Mouse (Mus musculus) testis, postnatal 14 days (tissue): ENCODE measurements at regions not wholly inside any gene's neighbourhood (a gene's known extent, or its start where the extent isn't known, plus 50 kb on each side); places are given as distances from the start of the nearest gene placed in this dataset.
A peak's percentile ranks its signal among the peaks of the same experiment; 100 is the strongest.

Experiments used
- DNase-seq: peaks from one replicate; pipeline ENCODE4 v3.0.0; 2021; ENCODE audit warnings: low spot score

DNA sequence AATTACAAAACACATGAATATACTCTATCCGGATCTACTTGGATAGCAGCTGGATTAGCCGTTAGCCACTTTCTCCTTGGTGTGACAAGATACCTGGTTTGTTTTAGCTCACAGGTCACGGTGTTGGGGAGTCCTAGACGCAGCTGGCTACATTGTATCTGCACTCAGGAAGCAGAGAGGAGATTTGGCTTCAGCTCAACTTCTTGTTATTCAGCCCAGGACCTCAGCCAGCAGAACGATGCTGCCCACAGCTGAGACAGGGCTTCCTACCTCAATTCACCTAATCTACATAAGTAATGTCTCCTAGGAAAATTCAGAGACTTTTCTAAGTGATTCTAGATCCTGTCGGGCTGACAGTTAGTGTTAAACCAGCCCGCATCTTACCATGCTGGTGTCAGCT lies 289.4 kb downstream of the 3100002H09Rik start:
- peak; percentile 52 for DNase-seq

GRCm38 (mm10) chr4:124317042-124317441 lies 293.6 kb downstream of the 3100002H09Rik start:
- DNase-seq = peak; percentile 16

GRCm38 (mm10) chr4:124311657-124312056 lies 298.9 kb downstream of the 3100002H09Rik start:
- DNase-seq = no peak

GRCm38 (mm10) chr4:124310594-124310993 lies 300.0 kb downstream of the 3100002H09Rik start:
- DNase-seq = no peak

DNA sequence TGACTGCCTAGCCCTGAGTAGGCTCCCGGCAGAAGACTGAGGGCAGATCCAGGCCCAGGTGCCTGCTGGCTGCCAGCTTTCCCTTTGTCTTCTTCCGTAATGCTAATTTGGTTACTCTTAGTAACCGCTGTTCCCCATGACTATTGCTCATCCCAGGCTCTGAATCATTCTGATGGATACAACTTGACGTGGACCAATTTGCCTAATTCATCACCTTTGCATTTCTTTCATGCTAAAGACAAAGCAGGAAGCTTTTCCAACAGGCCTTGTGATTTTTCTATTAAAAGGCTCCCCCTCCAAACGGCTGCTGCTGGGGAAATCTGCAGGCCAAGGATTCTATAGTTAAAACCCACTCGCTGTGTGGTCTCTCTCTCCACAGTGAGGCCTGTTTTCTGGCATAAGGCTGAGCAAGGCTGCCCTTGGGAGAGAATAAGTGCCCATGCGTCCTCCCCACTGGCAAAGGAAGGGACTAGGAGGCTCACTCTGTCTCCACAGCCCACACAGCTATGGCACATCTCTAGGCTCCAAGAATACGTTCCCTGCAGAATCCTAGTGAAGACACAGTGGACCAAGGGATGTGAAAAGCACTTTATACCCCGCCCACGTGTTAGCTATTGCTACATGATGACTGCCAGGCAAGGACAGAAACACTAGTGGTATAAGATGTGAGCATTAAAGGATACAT lies 304.6 kb downstream of the 3100002H09Rik start:
- DNase-seq = no peak

GRCm38 (mm10) chr4:124302950-124303349 lies 307.7 kb downstream of the 3100002H09Rik start:
- DNase-seq = no peak

GRCm38 (mm10) chr4:124298667-124299437 lies 311.8 kb downstream of the 3100002H09Rik start:
- DNase-seq = no peak

DNA sequence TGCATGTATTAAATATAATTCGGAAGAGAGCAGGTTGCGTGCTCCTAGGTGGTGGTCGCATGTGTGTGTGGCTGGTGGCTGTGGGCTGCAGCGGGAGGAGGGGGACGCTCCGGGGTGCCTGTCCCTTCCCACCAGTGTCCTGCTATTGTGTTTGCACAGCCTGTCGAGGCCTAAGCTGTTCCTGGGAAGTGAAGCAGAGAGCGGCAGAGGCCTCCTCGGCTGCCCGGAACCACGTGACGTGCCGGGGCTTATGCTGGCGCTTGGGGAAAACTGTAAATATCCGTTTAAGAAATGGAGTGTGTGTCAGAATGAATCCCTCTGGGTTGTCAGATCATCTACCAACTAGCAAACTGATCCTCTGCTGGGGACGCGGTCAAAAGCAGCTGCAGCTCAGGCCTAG lies 318.3 kb downstream of the 3100002H09Rik start:
- DNase-seq = no peak

DNA sequence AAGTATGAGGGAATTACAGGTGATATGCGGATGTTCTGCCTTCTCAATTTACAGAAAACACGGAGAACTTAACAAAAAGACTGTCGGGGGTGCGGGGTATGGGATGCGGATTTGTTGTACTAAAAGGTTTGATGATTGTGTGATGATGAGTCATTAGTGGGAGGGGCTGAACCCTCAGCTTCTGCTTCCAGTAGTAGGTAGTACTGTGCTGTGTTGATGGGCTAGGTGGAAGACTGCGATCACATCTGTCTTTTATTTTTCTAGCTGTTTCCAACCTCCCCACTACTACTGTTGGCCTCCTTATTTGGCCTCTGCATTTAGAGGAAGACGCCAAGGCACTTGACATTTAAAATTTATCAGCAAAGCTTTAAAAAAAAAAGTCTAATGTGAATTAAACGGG lies 318.8 kb downstream of the 3100002H09Rik start:
- DNase-seq = no peak

GRCm38 (mm10) chr4:124287471-124287870 lies 323.1 kb downstream of the 3100002H09Rik start:
- no peak for DNase-seq

DNA sequence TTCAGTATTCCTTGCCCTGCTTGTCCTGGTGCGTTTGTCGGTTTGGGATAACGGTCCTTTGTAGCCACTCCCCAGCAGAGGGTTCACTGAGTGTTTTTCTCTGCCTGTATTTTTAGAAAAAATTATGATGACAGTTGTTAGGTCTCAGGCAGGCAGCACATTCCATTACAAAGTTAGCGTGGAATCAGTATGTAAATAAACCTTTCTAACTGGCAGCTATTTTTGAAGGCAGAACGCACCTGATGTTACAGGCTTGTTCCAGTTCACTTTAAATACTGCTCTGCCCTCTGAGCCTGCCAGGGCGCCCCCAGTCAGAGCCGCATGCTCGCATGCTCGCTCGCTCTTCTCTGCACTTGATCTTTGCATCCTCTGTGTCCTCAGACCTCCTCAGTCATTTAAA lies 331.9 kb downstream of the 3100002H09Rik start:
- DNase-seq = no peak

DNA sequence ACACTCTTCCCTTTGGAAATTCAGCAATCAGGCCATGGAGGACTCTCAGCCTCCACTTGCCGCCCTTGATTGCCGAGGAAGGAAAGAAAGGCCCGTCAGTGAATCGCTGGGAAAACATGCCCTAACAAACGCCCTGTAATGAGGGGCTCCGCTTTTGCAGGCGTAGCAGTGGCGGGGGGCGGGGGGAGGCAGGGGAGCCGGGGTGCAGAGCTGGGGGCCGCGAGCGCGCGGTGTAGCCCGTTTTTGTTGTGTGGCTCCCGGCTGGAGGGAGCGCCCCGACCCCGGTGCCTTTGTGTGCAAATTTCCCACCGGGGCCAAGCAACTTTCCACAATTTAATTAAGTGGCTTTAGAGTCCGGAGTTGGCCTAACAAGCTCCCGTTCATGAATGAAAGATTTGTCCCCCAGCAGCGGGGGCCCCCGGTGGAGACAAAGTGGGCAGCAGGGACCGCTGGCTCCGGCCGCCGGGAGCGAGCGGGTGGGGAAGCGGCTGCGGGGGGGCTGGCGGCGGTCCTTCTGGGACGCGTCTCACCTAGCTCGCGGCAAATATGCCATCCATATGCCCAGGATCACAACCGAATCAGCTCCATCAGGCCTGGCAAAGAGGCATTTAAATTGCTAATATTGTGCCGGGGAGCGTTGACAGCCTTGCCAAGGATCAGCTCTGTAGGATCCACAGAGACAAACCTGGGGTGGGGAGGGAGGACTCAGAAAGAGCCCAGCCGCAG lies 333.0 kb downstream of the 3100002H09Rik start:
- no peak for DNase-seq

- no peak for DNase-seq
Measured at GRCm38 (mm10) chr4:124276741-124277455, 333.7 kb downstream of the 3100002H09Rik start.

DNA sequence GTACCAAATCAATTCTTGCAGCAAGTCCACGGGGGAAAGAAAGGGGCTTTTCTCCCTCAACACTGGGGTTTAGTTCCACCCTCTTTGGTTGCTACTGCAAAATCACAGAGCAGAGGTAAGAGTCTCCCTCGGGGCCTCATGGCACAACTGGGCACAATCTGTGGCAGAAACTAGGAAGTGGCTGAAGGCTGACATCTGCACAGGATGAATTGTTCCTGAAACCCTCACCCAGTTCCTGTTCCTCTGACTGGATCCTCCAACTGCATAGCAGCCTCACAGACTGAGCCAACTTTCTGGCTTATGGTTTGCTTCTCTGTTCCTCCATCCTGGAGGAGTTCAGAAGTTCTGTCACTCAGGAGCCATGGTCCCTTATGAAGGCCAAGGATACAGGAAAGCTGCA lies 338.6 kb downstream of the 3100002H09Rik start:
- no peak for DNase-seq

DNA sequence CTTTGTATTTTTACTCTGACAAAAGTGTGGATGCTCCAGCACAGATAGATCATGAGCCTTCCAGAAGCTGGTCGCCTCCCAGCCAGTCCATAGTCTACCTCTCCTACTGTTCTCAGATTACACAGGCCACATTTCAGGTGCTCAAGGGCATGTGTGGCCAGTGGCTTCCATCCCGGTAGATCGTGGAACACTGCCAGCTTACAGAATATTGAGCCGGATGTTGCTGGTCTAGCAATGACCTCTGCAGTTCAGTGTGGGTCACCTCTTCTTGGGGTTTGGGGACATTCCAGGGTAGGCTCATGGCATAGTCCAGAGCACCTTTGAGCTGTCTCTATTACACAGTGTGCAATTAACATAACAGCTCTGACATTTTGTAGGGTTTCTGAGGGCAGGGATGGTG lies 342.2 kb downstream of the 3100002H09Rik start:
- DNase-seq = no peak

DNA sequence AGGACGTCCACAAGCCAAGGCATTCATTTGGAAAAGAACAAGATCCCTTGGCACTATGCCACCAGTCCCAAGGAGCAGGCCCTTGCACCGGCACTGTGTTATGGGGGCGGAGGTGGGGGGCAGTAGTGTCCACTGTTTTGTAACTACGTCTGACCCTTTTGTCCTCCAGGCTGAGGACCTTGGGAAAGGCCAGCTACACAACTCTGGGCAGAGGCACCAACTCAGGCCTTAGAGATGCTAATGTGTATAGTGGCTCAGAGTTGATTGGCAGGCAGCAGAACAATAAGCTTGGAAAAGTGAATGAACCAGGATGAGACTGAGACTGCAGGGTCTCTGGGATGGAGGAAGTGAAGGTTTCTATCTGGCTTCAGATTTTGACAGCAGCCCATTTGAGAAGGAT lies 344.0 kb downstream of the 3100002H09Rik start:
- no peak for DNase-seq

DNA sequence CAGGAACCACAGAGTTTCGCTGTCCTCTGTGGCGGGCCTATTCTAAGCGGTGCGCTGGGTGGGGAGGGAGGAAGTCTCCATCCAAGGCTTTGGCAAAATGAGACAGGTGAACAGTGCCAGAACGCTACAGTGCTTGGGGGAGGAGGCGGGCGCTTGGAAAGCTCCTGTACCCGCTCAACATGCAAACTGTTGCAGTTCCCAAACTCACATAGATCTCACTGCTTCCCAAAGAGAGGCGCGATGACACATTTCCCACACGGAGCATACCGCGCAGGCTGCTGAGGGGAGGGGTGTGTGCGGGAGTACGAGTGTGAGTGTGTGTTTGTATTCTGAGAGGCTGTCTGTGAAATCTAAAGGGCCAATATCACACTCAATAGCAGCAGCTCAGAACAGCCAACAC lies 345.1 kb downstream of the 3100002H09Rik start:
- DNase-seq = no peak

- DNase-seq = no peak
Measured at GRCm38 (mm10) chr4:124257006-124257405, 339.2 kb upstream of the 4930535I16Rik start.

GRCm38 (mm10) chr4:124256515-124256914 lies 338.7 kb upstream of the 4930535I16Rik start:
- no peak for DNase-seq

- no peak for DNase-seq
Measured at GRCm38 (mm10) chr4:124255183-124255543, 337.3 kb upstream of the 4930535I16Rik start.

DNA sequence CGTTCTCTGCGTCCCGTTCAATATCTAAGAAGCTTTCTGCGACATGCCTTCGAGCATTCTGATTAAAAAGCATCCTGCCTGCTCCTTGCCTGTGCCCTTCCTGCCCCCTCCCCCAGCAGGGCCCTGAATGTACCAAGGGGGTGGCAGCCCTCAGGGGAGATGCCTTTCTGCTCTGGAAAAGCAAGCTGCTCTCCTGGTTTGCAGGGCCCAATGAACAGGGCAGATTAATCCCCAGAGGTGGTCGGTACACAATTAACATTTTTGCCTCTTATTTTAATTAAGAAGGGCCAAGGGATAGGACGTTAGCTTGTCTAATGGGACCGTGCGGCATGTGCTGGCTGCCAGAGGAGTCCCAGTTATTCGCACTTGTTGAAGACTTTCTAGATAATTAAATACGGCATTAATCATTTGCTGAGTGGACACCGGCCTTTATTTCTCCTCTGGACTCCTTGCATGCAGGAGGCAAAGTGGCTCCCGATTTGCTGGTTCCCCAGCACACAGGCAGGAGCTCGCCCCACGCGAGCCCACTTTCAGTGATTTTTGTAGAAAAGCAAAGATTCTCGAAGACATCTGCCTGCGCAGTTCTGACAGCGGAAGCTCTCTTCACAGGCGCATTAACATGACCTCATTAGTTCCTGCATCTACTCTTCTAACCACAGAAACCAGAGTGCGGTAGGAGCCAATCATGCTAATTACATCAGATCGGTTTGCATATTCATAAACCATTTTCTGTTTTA lies 336.8 kb upstream of the 4930535I16Rik start:
- DNase-seq = no peak

DNA sequence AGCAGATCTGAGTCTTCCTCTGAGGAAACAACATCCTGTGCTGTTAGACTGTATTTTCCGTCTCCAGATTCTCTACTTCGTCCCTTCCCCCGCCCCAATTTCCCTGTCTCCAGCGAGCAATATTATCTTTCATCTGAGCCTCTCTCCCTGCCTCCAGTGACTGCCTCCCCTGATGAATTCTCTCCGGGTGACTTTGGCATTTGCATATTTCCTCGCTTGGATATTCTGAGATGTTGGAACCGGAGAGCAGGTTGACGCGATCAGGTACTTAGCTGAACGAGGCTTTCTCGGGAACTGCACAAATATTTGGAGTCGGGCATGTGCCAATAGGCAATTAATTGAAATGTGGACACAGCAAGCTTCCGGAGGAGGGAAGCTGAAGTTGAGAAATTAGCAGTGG lies 323.8 kb upstream of the 4930535I16Rik start:
- DNase-seq = no peak
